Mouse (Mus musculus) E14TG2a.4 (cell line): ENCODE data around the gene Lpin1.

Experiments used
- CTCF ChIP-seq: conservative IDR thresholded peaks from 2 replicates; pipeline ENCODE4 v1.5.1; 2014; ENCODE audit warnings: low read length
- POU5F1 ChIP-seq: IDR thresholded peaks from 2 replicates; pipeline ENCODE4 v1.6.1; 2014; ENCODE audit warnings: low read length, borderline replicate concordance

DNA sequence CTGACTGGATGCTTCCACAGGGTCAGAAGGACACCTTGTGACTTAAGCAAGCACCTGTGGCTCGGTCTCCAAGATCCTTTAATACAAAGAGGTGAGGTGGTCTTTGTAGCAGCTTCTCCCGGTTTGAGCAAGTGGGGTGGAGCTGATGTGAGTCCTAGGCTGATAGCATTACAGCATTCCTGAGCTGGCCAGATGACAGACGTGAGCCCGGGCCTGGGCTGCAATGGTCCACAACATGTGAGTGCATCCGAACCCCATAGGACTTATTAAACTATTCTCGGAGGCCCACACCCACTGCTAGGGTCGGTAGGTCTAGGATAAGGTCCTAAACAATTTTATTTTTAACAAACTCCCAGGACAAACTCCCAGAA, 77.9 kb downstream of the Lpin1 start:
- TF ChIP-seq CTCF (no peak), POU5F1 (no peak)
